Mouse (Mus musculus) adrenal gland, postnatal 25 days (tissue): ENCODE data around the gene Slc26a3. TPM values are rescaled to one million over a fixed set of nuclear protein-coding genes. Genes with fewer than 3 reads are reported as not detected.
"Not testable (repeated sequence)": the region's sequence is repeated elsewhere in the genome, so short reads cannot be mapped to it uniquely, and the experiment has no call there.

Experiments used
- DNase-seq: peaks from one replicate; pipeline ENCODE4 v3.0.0; 2021; ENCODE audit warnings: mixed read lengths
- total RNA-seq: library from RNA; stranded (reverse); gene quantifications from 2 replicates; pipeline ENCODE4 v1.2.3, GENCODE M21; 2021

The Slc26a3 gene
- total RNA-seq, 1 experiment from 2014 or later: 0.39 TPM

DNA sequence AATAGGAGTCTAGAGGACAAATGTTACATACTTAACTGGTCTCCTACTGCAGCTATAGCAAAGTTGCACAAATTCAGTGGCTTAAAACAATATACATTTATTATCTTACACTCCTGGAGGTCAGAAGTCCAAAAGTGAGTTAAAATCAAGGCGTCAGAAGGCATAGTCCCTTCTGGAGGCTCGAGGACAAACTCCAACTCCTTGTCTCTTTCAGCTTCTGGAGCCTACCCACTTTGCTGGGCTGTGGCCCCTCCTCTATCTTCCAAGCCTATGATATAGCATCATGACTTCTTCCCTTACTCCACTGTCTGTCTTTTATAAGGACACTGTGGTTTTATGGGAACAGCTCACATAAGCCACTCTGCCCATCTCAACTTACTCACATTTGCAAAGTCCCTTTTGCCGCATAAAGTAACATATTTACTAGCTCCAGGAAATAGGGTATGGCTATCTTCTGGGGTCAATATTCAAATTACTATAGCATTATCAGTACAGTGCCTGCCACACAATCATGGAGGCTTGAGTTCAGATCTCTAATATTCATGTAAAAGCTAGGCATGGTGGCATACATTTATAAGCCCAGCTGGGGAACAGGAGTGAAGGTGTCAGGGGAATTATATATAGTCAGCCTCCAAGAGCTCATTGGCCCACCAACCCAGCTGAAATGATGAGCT lies 31.4 kb downstream of the Slc26a3 start:
- DNase-seq: no peak

DNA sequence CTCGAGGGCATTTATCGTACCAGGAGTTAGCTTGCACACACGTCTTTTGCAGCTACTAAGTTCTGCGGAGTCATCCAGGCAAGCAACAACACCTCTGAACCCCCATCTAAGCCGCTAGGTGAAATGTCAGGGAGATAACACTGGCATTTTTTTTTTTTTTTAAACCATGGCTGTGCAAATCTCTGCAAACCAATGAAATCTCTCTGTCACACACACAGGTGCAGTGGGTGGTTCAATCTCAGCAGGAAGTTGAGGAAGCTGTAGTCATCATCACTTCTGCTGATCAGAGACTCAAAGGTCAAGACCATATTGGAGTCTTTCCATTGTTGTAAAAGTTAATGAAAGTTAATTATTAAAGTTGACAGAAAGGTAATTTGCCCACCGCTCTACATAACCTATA lies 47.1 kb downstream of the Slc26a3 start:
- DNase-seq: no peak

DNA sequence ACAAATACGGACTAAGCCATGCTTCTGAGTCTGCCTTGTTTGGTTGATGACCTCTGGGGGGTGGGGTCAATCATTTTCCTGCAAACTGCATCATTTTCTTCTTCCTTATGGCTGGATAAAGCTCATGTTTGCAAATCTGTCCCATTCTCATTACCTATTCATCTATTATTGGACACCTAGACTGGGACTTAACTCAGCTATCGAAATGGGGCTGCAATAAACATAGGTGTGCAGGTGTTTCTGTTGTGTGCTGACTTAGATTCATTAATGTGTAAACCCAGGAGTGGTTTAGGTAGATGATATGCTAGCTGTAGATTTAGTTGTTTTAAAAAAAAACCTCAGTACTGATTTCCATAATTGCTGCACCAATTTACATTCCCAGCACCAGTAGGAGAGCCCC lies 48.9 kb downstream of the Slc26a3 start:
- DNase-seq: no peak

DNA sequence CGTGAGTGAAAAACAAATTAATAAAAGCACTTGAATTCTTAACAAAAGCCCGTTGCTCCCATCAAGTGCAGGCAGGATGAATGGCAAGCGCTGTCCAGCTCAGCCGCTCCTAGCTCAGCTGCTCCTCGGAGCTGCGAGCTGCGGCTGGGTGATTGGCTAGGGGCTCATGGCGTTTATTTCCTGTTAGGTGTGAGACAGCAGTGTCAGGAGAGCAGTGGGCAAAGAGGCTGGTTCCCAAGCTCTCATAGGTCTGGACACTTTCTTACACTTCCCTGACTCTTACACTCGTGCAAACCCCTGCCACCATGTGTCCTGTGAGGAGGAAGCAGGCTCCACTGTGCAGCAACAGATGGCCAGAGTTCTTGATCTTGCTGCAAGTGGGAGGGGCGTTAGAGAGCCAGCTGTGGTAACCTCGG lies 53.5 kb downstream of the Slc26a3 start:
- DNase-seq: peak; percentile 3

DNA sequence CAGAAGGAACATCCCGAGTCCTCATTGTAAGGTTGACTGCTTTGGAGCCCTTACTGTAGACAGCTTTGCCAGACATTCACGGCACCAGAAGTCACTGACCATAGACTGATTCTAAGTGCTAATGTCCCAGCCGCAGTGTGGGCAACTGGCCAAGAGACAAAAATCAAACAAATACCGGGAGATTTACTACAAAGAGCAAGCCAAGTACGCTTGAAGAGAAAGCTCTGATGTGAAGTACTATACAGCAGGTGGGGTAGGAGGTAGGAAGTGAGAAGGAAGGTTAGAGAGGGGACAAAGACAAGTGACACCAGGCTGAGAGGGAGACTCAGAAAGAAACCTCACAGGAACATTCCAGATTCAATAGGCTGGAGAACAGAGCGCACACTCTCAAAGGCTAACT lies 54.2 kb downstream of the Slc26a3 start:
- DNase-seq: peak; percentile 9

DNA sequence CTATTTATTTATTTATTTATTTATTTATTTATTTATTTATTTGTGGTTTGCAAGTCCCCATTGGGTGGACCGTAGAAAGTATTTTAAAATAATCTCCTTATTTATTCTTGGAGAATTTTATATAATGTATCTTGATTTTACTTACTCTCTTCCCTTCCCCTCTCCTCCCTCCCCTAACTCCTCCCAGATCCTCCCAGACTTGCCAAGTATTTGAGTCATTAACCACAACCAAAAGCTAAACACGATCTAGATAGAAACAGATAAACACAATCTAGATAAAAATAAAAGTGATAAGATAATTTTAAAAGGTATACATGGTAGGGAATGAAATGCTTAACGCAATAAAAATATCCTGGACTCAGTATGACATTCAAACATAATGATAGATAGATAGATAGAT lies 58.7 kb downstream of the Slc26a3 start:
- no peak for DNase-seq

DNA sequence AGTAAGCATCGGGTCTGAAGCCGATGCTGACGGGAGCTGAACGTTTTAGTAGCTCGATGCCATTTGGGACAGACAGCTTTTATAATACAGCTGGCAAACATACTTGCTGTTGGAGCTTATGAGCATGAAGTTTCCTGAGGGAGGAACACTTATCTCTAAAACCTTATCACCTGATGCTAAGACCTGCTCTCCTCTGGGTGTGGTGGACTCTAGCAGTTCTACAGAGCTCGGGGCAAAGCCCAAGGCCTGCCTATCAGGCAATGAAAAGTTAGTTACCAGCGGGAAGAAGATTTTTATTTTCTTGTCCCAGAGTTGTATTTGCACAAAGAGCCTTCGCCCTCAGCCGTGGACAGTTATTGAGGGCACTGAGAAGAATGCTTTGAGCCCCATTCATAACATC lies 65.6 kb downstream of the Slc26a3 start:
- DNase-seq: no peak

DNA sequence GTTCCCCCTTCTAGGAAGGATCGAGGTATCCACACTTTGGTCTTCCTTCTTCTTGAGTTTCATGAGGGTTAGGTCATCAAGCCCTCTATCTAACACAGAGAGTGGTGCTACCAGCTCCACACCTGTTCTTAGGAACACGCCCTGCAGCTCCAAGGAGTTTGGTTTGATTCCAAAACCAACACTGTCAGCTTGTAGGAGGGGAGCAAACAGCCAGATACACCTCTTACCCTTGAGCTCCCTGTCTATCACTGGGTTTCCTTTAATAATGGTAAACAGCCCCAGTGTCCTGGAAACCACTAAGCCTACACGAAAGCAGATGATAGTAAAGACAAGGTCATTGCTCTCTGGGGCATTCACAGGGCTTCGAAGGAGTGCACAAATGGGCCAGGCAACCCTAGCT lies 67.8 kb downstream of the Slc26a3 start:
- DNase-seq: no peak

DNA sequence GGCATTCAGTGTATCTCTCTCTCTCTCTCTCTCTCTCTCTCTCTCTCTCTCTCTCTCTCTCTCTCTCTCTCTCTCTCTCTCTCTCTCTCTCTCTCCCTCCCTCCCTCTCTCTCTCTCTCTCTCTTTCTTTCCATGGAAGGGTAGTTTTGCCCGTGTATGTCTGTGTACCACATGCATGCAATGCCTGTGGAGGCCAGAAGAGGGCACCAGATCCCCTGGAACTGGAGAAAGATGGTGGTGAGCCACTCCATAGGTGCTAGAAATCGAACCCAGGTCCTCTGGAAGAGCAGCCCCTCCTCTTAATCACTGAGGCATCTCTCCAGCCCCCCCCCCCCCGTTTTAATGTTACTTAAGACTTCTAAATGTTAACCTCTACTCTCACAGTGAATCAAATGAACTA lies 69.6 kb downstream of the Slc26a3 start:
- not testable (repeated sequence) for DNase-seq

DNA sequence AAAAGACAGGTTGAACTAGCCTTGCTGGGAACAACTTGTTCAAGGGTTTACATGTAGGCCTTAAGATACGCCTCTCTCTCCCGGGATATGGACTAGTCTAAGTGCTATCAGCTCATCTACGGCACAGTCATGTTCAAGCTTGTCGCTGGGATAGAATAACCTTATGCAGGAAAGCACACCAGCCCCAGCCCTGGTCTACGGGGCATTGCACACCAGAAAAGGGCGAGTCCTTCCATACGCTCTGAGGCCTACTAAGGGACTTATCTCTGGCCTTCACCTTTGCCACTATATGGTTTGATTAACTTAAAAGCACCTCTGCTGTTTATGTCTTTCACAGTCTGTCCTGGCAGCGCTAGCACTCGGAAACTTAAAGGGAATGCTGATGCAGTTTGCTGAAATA lies 70.7 kb downstream of the Slc26a3 start:
- DNase-seq: no peak

DNA sequence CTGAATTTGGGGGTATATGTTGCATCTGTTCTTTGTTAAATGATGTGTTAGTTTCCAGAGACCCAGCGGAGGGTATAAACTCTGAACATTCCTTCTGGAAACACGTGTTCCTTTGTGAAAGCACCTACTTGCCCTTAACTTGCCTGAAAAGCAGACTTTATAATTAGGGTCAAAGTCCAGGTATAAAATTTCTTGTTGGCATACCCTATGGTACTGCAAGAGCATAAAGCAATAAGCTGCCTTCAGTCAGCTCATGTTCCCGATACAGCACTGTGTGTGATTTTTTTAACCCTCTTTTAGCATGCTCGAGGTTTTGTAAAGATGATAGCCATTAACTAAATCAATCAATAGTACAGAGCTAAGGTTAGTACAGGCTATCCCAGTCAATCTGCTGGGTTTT lies 71.9 kb downstream of the Slc26a3 start:
- DNase-seq: no peak

DNA sequence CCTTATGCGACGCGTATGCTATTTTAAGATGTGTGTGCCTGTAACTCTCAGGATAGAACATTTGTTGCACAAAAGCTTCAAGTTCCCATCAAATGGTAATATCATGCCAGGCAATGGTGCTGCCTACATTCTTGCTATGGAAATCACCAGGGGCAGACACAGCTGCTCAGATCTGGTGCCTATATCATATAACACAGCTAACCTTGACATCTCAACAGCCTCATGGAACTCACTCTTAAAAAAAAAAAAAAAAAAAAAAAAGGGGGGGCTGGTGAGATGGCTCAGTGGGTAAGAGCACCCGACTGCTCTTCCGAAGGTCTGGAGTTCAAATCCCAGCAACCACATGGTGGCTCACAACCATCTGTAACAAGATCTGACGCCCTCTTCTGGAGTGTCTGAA lies 87.5 kb downstream of the Slc26a3 start:
- DNase-seq: not testable (repeated sequence)

DNA sequence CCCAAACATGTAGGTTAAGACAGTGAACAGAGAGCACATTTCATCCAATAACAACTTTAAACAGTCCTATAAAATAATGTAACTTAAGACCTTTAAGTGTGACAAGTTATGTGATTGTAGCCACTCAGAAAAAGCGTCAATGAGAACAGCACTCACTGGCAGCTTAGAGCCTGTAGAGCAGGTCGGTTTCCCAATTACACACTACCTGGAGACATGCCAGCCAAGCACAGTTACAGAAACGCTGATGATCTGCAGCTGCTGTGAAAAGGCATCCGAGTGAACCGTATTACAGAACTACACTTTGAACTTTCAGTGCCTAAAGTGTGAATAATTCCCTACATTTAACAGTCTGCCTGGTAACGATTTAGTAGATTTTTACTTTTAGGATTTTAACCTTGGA lies 95.8 kb downstream of the Slc26a3 start:
- peak; percentile 5 for DNase-seq

DNA sequence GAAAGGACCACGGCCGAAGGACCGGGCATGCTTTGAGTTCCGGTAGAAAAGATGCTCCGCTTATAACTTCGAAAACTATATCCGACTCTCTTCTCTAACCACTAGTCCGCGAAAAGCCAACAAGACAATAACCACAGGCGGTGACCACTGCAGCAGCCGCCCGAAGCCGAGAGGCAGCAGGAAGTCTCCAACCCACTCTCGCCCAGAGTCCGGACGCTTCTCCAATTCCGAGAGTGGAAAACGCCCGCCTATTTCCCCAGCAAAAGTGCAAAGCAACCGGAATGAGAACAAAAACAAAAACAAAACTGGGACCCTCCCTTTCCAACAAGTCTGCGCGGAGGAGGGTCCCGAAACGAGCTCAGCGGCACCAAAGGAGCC lies 108.3 kb downstream of the Slc26a3 start:
- DNase-seq: no peak

DNA sequence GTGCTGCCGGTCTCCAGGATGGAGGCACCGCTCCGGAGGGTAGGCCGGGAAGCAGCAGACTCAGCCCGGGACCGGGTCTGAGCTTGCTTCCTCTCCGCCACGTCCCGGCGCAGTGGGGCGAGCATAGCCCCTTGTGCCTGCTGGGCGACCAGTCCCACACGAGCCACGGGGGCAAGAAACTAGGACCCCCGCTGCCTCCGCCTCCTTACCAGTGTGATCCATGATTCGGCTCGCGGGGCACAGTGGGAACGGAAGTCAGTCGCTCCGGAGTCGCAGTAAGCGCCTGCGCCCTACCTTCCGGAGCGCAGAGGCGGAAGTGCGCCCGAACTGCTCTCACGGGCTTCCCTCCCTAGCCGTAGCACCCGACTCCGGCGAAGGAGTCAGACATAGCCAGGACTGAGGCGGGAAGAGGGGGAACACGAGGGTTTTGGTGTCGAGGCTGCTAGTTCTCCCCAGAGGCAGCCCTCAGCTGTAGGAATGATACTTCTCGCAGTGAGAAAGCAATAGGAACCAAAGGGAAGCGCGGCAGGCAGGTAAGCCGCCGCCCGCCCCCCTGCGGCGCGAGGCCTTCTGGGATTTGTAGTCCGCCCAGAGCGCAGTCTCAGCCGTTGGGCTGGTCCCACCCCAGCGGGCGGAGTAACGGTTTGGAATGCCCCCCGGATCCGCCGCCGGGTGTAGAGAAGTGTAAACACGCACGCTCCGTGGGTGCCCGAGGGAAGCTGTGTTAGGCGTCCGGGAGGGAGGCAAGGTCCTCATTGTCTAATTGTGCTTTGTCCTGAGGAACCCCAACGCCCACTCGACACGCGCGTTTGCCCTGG lies 108.9 kb downstream of the Slc26a3 start, which contains the start of gene Cbll1:
Cbll1 (minus strand) TSS at position 303 of the 818 bp plus-strand sequence.
- peak; percentile 96 for DNase-seq

DNA sequence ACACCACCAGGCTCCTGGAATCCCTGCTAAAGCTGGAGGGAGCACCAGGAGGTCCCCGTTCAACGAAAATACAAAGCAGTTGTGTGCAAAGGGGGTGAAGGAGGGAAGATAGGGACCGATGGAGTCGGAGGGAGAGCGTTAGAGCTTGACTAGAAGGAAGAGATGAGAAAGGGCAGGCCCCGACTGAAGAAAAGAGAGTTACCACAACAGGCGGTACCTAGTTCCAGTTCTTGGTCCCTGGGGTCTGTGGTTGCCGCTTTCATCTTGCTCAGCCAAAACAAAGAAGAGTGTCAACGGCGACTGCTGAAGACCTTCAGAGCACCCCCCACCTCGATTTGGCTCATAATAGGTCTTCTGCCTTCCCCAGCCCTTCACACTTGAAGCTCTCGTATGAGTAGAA lies 109.5 kb downstream of the Slc26a3 start:
- no peak for DNase-seq

DNA sequence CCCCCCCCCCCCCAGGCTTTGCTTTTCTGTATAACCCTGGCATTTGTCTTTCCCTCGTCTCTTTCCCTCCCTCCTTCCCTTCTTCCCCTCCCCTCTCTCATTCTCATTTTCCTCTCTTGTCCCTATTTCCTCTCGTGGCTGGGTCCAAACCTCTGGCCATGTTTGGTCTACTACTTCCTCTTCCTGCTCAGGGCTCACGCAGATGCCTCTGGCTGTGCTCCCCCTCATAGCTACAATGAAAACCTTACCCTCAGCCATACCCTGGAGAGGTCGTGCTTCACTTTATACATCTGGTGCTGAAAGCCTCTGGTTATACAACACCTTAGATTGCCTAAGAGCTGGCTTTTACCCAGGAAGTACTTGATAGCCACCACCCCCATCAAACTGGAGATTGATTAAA lies 110.6 kb downstream of the Slc26a3 start:
- no peak for DNase-seq

DNA sequence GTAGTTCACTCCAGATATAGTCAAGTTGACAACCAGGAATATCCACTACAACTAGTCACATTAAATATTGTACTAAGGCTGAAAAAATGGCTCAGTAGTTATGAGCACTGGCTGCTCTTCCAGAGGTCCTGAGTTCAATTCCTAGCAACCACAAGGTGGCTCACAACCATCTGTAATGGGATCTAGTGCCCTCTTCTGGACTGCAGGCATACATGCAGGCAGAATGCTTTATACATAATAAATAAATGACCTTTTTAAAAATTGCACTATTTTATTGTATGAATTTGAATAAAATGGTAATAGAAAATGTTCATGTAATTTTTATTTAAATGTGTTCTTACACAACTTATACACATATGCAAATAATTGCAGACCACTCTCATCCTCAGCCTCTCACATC lies 112.5 kb downstream of the Slc26a3 start:
- DNase-seq: no peak

DNA sequence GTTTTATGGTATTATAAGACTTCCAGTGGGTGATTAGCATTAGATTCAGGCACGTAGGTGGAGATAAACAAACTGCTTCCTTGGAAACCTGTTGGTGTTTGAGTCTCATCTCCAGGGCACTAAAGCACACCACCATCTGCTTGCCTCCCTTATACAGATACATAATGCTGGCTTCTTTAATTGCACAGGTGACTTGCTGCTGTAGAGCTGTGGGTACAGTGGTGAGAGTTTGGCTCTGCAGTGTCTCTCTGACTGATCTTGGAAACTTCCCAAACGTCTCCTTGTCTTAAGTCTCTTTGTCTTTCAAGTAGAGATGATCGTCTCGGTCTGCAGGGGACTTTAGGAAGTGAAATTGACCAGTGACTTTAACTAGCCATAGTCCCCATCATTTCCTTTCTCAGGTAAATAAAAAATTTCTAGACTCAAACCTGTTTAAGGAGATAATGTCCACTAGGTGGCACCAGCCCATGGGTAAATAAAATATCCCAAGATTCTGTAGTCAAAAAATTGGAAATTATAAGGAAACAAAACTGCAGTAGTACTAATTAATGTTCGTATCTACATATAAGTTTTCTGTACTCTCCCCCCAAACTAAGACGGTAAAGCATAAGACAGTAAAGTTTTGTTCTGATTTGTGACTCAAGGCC lies 117.2 kb downstream of the Slc26a3 start:
- DNase-seq: no peak

DNA sequence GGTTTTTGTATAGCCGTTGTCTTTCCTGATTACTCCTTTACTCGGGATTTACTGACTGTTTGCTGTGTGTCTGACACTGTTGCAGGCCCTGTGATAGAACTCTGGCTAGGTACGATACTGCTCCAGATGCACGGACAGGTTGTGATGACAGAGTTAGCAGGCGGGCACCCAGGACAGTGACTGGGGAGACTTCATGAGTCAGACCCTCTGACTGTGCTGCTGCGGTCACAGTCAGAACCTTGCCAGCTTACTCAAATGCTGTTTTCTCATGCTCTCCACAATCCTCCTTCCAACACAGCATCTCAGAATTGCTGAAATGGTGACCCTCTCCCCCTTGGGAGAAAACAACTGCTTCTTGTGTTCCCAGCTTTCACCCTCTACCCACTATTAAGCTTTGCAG lies 117.8 kb downstream of the Slc26a3 start:
- DNase-seq: peak; percentile 3

DNA sequence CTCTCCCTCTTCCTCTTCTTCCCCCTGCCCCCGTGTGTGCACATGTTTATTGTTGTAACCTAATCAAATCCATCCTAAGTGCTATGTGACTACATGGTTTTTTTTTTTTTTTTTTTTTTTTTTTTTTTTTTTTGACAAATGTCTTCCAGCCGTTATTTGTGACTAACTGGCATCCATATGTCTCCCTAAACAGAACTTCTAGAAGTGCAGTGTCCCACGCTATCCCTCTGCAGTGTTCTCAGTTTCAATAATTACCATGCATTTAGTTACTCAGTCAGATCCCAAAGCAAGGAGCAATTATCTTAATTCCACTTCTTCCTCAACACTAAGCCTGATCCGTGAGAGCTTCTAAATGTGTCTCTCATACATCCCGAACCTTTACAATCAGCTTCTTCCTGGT lies 120.5 kb downstream of the Slc26a3 start:
- no peak for DNase-seq

DNA sequence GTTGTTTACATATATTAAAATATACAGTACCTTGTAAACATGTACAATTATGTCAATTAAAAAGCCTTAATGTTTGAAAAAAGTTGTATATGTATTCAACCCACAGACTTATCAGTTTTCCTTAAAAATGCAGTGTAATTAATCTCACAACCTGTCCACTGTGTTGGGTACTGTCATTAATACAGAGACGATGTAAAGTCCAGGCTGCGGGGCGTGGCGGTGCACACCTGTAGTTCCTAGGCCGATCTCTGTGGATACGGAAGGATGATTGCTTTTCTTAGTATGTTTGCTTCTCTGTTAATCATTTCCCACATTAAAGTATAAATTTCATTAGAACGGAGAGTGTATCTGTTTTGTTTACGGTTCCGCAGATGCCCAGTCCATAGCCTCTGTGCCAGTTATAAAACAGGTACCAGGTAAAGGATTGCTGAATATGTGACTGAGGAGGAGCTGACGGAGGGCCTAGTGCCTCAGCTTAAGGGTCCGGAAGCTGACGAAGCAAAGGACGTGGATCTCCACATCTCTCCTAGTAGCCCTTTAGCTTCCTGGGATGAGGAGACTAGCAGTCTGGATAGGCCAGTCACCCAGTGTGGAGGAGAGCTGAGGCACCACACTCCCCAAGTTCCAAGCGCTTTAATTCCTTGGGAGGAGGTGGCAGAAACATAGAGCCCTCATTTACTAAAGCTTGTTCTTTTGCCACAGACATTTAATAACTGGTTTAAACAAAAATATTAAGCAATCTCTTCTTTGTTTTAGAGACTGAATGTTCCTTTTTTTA lies 122.2 kb downstream of the Slc26a3 start:
- no peak for DNase-seq
